Mouse (Mus musculus) forebrain, embryonic 11.5 days (tissue): ENCODE data around the gene Igtp. TPM values are rescaled to one million over a fixed set of nuclear protein-coding genes. Genes with fewer than 3 reads are reported as not detected.
A peak's percentile ranks its signal among the peaks of the same experiment; 100 is the strongest.
"Not testable (repeated sequence)": the region's sequence is repeated elsewhere in the genome, so short reads cannot be mapped to it uniquely, and the experiment has no call there.

ENCODE experiments used
- ATAC-seq: fragments of 200-750 bp; cut with Nextera tagmentation; replicated peaks from 2 replicates; pipeline ENCODE4 v1.8.0; 2017; ENCODE audit warnings: moderate TSS enrichment; ENCODE audit not compliant: low FRiP score
- DNase-seq: peaks from one replicate; pipeline ENCODE4 v3.0.0-alpha.2; 2017; ENCODE audit warnings: low spot score
- H3K27ac ChIP-seq: fragments of 300-500 bp; sonication (generic); 2 replicates; pipeline ENCODE4 v1.5.1; 2014; ENCODE audit warnings: low read depth, low read length
- H3K27me3 ChIP-seq: fragments of 300-500 bp; sonication (generic); 2 replicates; pipeline ENCODE4 v1.6.1; 2014; ENCODE audit warnings: mild to moderate bottlenecking, low read length, mixed read lengths; ENCODE audit not compliant: control insufficient read depth, insufficient read depth
- H3K36me3 ChIP-seq: fragments of 300-500 bp; sonication (generic); 2 replicates; pipeline ENCODE4 v1.6.1; 2014; ENCODE audit warnings: mild to moderate bottlenecking, low read length, moderate library complexity, mixed read lengths; ENCODE audit not compliant: control insufficient read depth, insufficient read depth
- H3K4me1 ChIP-seq: fragments of 300-500 bp; sonication (generic); replicated peaks from 2 replicates; pipeline ENCODE4 v1.6.1; 2014; ENCODE audit warnings: low read length, mixed read lengths; ENCODE audit not compliant: control insufficient read depth, insufficient read depth
- H3K4me2 ChIP-seq: fragments of 300-500 bp; sonication (generic); 2 replicates; pipeline ENCODE4 v1.6.1; 2014; ENCODE audit warnings: low read depth, mild to moderate bottlenecking, low read length, moderate library complexity, mixed read lengths; ENCODE audit not compliant: severe bottlenecking
- H3K4me3 ChIP-seq: fragments of 300-500 bp; sonication (generic); 2 replicates; pipeline ENCODE4 v1.5.1; 2014; ENCODE audit warnings: low read depth, low read length
- H3K9ac ChIP-seq: fragments of 300-500 bp; sonication (generic); 2 replicates; pipeline ENCODE4 v1.6.1; 2014; ENCODE audit warnings: low read length
- H3K9me3 ChIP-seq: fragments of 300-500 bp; sonication (generic); 2 replicates; pipeline ENCODE4 v1.6.1; 2016; ENCODE audit warnings: low read length, mixed read lengths; ENCODE audit not compliant: control insufficient read depth
- WGBS: fragments of 180-500 bp; shearing (Covaris S2); extraction: QIAGEN DNeasy Blood & Tissue Kit; methylation state at CpG from one replicate; pipeline ENCODE4 v1.1.7; 2014; 5-methylcytosine and 5-hydroxymethylcytosine counted together
- polyA plus RNA-seq: library from polyadenylated mRNA; unstranded; fragments of >200 nt; fragmentation: Nextera tagmentation; extraction: Ambion mirVana; gene quantifications from 2 replicates; pipeline ENCODE4 v1.2.1, GENCODE M21; 2014

The Igtp gene
- polyA plus RNA-seq, 1 experiment from 2014 or later, result 2.0 TPM

DNA sequence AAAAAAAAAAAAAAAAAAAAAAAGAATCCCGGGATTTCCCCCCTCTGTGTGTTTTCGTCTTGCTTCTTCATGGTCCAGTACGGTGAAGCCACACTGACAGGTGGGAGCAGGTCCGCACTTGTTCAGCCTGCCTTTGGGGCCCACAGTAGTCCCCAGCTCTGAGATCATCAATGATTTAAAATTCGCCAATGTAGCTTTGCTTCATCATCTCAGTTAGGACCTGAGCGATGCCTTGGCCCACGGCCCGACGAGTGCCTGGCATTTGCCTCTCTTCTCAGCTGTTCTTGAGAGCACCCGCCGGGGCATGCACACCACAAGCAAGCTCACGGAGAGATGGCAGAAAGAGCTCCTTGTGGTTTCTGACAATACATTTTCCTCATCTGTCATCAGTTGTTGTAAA, 1.7 kb downstream of the Igtp start:
- no peaks in the 10 kb centered on the region for H3K27me3 ChIP-seq
- no peak overlapping the region for H3K4me2 ChIP-seq
- ATAC-seq (no peak), DNase-seq (no peak)
- H3K27ac ChIP-seq, result no peak overlapping the region
- 93% methylated on average over 12 of the region's 12 CpGs for WGBS
- no peak overlapping the region for H3K9ac ChIP-seq
- H3K4me1 ChIP-seq, result no peaks in the 10 kb centered on the region
- no peak overlapping the region for H3K4me3 ChIP-seq
- H3K36me3 ChIP-seq, result no peaks in the 10 kb centered on the region
- H3K9me3 ChIP-seq, result no peaks in the 10 kb centered on the region

GRCm38 (mm10) chr11:58210321-58210886, 11.0 kb downstream of the Igtp start:
- no peak overlapping the region for H3K27ac ChIP-seq
- H3K27me3 ChIP-seq, result no peaks in the 10 kb centered on the region
- H3K36me3 ChIP-seq, result no peaks in the 10 kb centered on the region
- ATAC-seq, result no peak
- no peak overlapping the region for H3K4me2 ChIP-seq
- H3K9me3 ChIP-seq, result no peaks in the 10 kb centered on the region
- DNase-seq, result no peak
- H3K4me1 ChIP-seq, result no peaks in the 10 kb centered on the region; the same call in 1 of the 2 replicates
- WGBS, result 95% methylated on average over 1 of the region's 1 CpGs
- no peak overlapping the region for H3K9ac ChIP-seq
- no peak overlapping the region for H3K4me3 ChIP-seq

DNA sequence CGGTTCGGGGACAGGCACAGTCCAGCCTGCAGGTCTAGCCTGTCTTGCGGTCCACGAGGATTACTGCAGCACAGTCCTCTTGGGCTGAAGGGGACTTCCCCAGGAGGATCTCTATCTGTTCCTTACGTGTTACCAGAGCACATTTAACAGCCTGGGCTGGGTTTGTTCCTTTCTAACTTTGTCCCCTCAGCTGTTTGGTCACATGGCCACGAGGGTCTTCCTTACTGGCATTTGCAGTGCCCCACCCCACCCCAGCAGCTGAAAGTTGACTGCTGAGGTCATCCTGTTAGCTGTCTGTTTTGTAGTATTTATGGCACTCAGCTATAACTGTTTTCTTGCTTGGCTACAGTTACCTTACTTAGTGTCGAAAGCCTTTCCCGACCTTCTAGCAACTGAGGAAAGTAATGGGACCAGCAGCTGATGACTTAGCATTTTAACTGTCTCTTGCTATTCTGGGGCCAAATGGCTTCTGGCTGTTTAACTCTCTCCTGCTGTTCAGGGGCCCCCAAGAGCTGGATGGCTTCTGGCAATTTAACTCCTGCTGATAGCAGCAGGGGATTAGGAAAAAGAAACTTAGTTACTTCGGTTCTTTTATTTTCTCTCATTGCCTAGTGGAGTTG, 11.8 kb downstream of the Igtp start:
- Histone ChIP-seq H3K27ac (no peak overlapping the region), H3K9ac (no peak overlapping the region), H3K9me3 (no peaks in the 10 kb centered on the region), H3K4me1 (no peaks in the 10 kb centered on the region; the same call in 1 of the 2 replicates), H3K27me3 (no peaks in the 10 kb centered on the region), H3K36me3 (no peaks in the 10 kb centered on the region), H3K4me2 (no peak overlapping the region), H3K4me3 (no peak overlapping the region)
- DNase-seq, result no peak
- no peak for ATAC-seq
- WGBS, result 23% methylated on average over 9 of the region's 9 CpGs

GRCm38 (mm10) chr11:58211682-58212067, 12.3 kb downstream of the Igtp start:
- ATAC-seq (no peak), DNase-seq (no peak)
- H3K27me3 ChIP-seq, result no peaks in the 10 kb centered on the region
- WGBS, result 12% methylated on average over 2 of the region's 2 CpGs
- H3K36me3 ChIP-seq, result no peaks in the 10 kb centered on the region
- no peak overlapping the region for H3K9ac ChIP-seq
- no peak overlapping the region for H3K27ac ChIP-seq
- H3K4me2 ChIP-seq, result no peak overlapping the region
- no peaks in the 10 kb centered on the region; the same call in 1 of the 2 replicates for H3K4me1 ChIP-seq
- H3K9me3 ChIP-seq, result no peaks in the 10 kb centered on the region
- H3K4me3 ChIP-seq, result no peak overlapping the region

GRCm38 (mm10) chr11:58213673-58214342, 14.5 kb downstream of the Igtp start:
- Histone ChIP-seq H3K9ac (no peak overlapping the region), H3K27ac (no peak overlapping the region), H3K4me1 (no peaks in the 10 kb centered on the region; the same call in 1 of the 2 replicates), H3K36me3 (no peaks in the 10 kb centered on the region), H3K27me3 (no peaks in the 10 kb centered on the region), H3K4me3 (no peak overlapping the region), H3K9me3 (no peaks in the 10 kb centered on the region), H3K4me2 (no peak overlapping the region)
- ATAC-seq (no peak), DNase-seq (no peak)
- WGBS, result 87% methylated on average over 7 of the region's 7 CpGs

DNA sequence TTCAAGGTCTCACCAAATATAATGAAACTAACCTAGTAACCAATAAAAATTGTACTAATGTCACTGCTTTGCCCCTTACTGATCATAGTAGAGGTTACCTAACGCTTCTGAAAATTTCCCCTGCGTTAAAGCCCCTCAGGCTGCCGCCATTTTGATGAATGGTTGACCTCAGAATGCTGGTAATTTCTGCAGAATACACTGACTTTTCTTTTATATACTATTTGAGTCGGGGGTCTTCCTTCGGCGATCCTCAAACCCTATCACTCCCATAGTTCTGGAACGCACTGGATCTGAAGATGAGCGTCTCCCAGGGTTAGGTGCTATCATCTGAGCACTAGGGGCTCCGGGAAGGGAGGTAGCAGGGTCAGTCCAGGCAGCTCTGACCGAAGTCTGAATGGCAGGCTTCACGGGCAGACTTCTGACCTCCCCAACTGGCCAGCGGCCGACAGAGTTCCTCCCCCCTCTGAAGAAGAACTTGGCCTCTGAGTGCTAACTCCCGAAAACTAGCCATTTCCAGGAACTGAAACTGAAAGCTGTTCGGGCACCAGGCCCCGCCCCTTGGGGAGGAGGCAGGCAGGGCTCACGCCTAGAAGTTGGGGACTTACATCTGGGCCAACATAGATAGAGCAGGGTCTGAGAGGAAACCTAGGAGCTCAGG, 15.2 kb downstream of the Igtp start:
- no peaks in the 10 kb centered on the region; the same call in 1 of the 2 replicates for H3K4me1 ChIP-seq
- H3K9me3 ChIP-seq, result no peaks in the 10 kb centered on the region
- DNase-seq (no peak), ATAC-seq (no peak)
- no peak overlapping the region for H3K4me2 ChIP-seq
- WGBS, result 49% methylated on average over 16 of the region's 17 CpGs
- no peaks in the 10 kb centered on the region for H3K36me3 ChIP-seq
- H3K9ac ChIP-seq, result peak overlapping the region; percentile 35
- no peak overlapping the region for H3K27ac ChIP-seq
- H3K27me3 ChIP-seq, result no peaks in the 10 kb centered on the region
- peak overlapping the region; percentile 17; the same call in 1 of the 2 replicates for H3K4me3 ChIP-seq

DNA sequence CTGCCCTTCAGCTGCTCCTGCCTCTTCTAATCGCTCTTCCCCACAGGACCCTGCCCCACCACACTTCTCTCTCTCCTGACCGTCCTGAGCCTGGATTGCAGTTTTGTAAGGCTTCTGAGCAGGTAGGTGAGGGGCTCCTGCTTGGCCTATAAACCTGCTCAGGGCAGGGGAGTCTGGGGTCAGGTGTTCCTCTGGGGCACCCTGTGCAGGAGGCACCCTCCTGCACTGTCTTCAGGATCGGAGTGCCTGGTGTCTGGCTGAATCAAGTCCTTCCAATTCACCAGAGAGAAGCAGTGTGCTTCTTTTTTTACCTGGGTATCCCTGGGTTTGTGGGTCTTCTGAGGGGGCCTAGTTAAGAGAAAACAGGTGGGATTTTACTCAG, 15.7 kb downstream of the Igtp start:
- H3K9ac ChIP-seq, DNase-seq, H3K4me3 ChIP-seq, H3K9me3 ChIP-seq, H3K27me3 ChIP-seq, H3K4me1 ChIP-seq, H3K36me3 ChIP-seq, ATAC-seq, H3K4me2 ChIP-seq, H3K27ac ChIP-seq: not testable (repeated sequence)
- WGBS, result 38% methylated on average over 2 of the region's 3 CpGs

- no peaks in the 10 kb centered on the region for H3K9me3 ChIP-seq
- H3K36me3 ChIP-seq, result no peaks in the 10 kb centered on the region
- no peak overlapping the region for H3K4me2 ChIP-seq
- ATAC-seq, result no peak
- 80% methylated on average over 5 of the region's 5 CpGs for WGBS
- H3K4me3 ChIP-seq, result no peak overlapping the region
- no peaks in the 10 kb centered on the region; the same call in 1 of the 2 replicates for H3K4me1 ChIP-seq
- no peak overlapping the region for H3K9ac ChIP-seq
- DNase-seq, result no peak
- H3K27me3 ChIP-seq, result no peaks in the 10 kb centered on the region
- no peak overlapping the region for H3K27ac ChIP-seq
Measured at GRCm38 (mm10) chr11:58215814-58216213, 16.5 kb downstream of the Igtp start.
